Mouse (Mus musculus) forebrain, embryonic 11.5 days (tissue): Measurements from ENCODE around the gene Nap1l2. TPM values are rescaled to one million over a fixed set of nuclear protein-coding genes. Genes with fewer than 3 reads are reported as not detected.
"Not testable (repeated sequence)": the region's sequence is repeated elsewhere in the genome, so short reads cannot be mapped to it uniquely, and the experiment has no call there.

Experiments
- ATAC-seq: fragments of 200-750 bp; cut with Nextera tagmentation; replicated peaks from 2 replicates; pipeline ENCODE4 v1.8.0; 2017; ENCODE audit warnings: moderate TSS enrichment; ENCODE audit not compliant: low FRiP score
- DNase-seq: peaks from one replicate; pipeline ENCODE4 v3.0.0-alpha.2; 2017; ENCODE audit warnings: low spot score
- H3K27ac ChIP-seq: fragments of 300-500 bp; sonication (generic); 2 replicates; pipeline ENCODE4 v1.5.1; 2014; ENCODE audit warnings: low read depth, low read length
- H3K27me3 ChIP-seq: fragments of 300-500 bp; sonication (generic); 2 replicates; pipeline ENCODE4 v1.6.1; 2014; ENCODE audit warnings: mild to moderate bottlenecking, low read length, mixed read lengths; ENCODE audit not compliant: control insufficient read depth, insufficient read depth
- H3K36me3 ChIP-seq: fragments of 300-500 bp; sonication (generic); 2 replicates; pipeline ENCODE4 v1.6.1; 2014; ENCODE audit warnings: mild to moderate bottlenecking, low read length, moderate library complexity, mixed read lengths; ENCODE audit not compliant: control insufficient read depth, insufficient read depth
- H3K4me1 ChIP-seq: fragments of 300-500 bp; sonication (generic); replicated peaks from 2 replicates; pipeline ENCODE4 v1.6.1; 2014; ENCODE audit warnings: low read length, mixed read lengths; ENCODE audit not compliant: control insufficient read depth, insufficient read depth
- H3K4me2 ChIP-seq: fragments of 300-500 bp; sonication (generic); 2 replicates; pipeline ENCODE4 v1.6.1; 2014; ENCODE audit warnings: low read depth, mild to moderate bottlenecking, low read length, moderate library complexity, mixed read lengths; ENCODE audit not compliant: severe bottlenecking
- H3K4me3 ChIP-seq: fragments of 300-500 bp; sonication (generic); 2 replicates; pipeline ENCODE4 v1.5.1; 2014; ENCODE audit warnings: low read depth, low read length
- H3K9ac ChIP-seq: fragments of 300-500 bp; sonication (generic); 2 replicates; pipeline ENCODE4 v1.6.1; 2014; ENCODE audit warnings: low read length
- H3K9me3 ChIP-seq: fragments of 300-500 bp; sonication (generic); 2 replicates; pipeline ENCODE4 v1.6.1; 2016; ENCODE audit warnings: low read length, mixed read lengths; ENCODE audit not compliant: control insufficient read depth
- WGBS: fragments of 180-500 bp; shearing (Covaris S2); extraction: QIAGEN DNeasy Blood & Tissue Kit; methylation state at CpG from one replicate; pipeline ENCODE4 v1.1.7; 2014; 5-methylcytosine and 5-hydroxymethylcytosine counted together
- polyA plus RNA-seq: library from polyadenylated mRNA; unstranded; fragments of >200 nt; fragmentation: Nextera tagmentation; extraction: Ambion mirVana; gene quantifications from 2 replicates; pipeline ENCODE4 v1.2.1, GENCODE M21; 2014

The Nap1l2 gene
- 12.2 and 13.6 TPM in 2 replicates for polyA plus RNA-seq

DNA sequence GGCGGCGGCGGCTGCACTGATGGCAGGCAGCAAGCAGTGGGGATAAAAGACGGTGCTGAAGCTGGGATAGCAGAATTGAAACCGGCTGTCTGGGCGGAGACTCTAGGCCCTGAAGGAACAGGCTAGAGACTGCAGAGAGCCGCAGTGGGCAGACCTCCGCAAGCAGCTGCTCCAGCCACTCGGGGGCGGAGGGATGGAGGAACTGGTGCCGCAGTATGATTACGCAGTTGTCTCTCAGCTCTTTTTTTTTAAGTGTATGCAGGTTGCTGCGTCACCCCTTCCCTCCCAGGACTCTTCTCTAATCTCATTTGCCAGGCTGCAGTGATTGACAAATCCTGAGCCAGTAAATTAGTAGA lies at the start of gene Nap1l2:
TSS of gene Nap1l2 (minus strand) at position 210 of the 356 bp plus-strand sequence.
- Histone ChIP-seq H3K36me3 (no peaks in the 10 kb centered on the region), H3K9me3 (no peaks in the 10 kb centered on the region), H3K27me3 (peaks cover 14% of the 10 kb centered on the region; the same call in 1 of the 2 replicates), H3K4me3 (peak within 1 kb of the TSS; percentile 39), H3K4me1 (no peaks in the 10 kb centered on the region), H3K9ac (peak within 1 kb of the TSS; percentile 33; the same call in 1 of the 2 replicates), H3K27ac (peak within 1 kb of the TSS; percentile 18; the same call in 1 of the 2 replicates), H3K4me2 (peak within 1 kb of the TSS; percentile 54)
- 12% methylated on average over 13 of the region's 13 CpGs for WGBS
- peak; percentile 79 for ATAC-seq
- DNase-seq = peak; percentile 69

DNA sequence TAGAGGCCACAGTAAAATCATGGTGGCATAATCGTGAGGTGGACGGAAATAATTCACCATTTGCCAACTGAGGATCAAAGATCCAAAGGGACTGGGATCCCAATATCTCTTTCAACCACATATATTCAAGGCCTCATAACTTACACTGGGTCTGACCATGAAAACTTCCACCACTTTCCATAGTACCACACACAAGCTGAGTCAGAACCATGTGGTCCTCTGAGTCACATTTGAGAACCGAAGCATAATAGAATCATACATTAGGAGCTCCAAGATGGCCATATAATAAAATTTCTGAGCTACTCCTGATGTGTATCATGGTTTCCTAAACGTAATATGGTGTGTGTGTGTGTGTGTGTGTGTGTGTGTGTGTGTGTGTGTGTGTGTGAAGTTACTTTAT lies 28.8 kb upstream of the Nap1l2 start:
- no peak overlapping the region for H3K4me3 ChIP-seq
- 84% methylated on average over 4 of the region's 4 CpGs for WGBS
- no peaks in the 10 kb centered on the region for H3K9me3 ChIP-seq
- no peak for DNase-seq
- H3K36me3 ChIP-seq = no peaks in the 10 kb centered on the region
- H3K9ac ChIP-seq = no peak overlapping the region
- no peak for ATAC-seq
- H3K4me1 ChIP-seq = no peaks in the 10 kb centered on the region
- H3K4me2 ChIP-seq = no peak overlapping the region
- no peak overlapping the region for H3K27ac ChIP-seq
- H3K27me3 ChIP-seq = peaks cover 13% of the 10 kb centered on the region

DNA sequence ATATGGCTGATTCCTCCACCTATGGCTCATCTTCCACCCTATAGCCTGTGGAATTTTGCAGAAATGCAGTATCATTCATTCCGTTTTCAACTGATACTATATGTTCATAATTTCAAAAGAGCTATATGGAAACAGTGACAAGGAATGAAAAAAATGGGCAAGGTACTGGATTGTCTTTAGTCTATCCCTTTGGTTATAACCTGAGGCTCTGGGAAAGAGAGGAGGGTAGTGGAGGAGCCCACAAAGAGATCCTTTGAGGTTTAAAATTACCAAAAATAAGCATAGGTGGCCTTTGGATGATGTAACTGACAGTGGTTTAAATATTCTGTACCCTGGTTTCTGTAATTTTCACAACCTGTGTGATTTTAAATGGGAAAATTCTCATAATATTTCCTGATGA lies 389 bp upstream of the Nap1l2 start:
- H3K4me2 ChIP-seq = peak overlapping the region; percentile 54
- H3K36me3 ChIP-seq = no peaks in the 10 kb centered on the region
- no peak overlapping the region for H3K27ac ChIP-seq
- H3K9ac ChIP-seq = no peak overlapping the region
- no peak for DNase-seq
- H3K27me3 ChIP-seq = peaks cover 14% of the 10 kb centered on the region; the same call in 1 of the 2 replicates
- no peak for ATAC-seq
- 16% methylated on average over 1 of the region's 1 CpGs for WGBS
- no peaks in the 10 kb centered on the region for H3K4me1 ChIP-seq
- H3K4me3 ChIP-seq = peak overlapping the region; percentile 39
- H3K9me3 ChIP-seq = no peaks in the 10 kb centered on the region

DNA sequence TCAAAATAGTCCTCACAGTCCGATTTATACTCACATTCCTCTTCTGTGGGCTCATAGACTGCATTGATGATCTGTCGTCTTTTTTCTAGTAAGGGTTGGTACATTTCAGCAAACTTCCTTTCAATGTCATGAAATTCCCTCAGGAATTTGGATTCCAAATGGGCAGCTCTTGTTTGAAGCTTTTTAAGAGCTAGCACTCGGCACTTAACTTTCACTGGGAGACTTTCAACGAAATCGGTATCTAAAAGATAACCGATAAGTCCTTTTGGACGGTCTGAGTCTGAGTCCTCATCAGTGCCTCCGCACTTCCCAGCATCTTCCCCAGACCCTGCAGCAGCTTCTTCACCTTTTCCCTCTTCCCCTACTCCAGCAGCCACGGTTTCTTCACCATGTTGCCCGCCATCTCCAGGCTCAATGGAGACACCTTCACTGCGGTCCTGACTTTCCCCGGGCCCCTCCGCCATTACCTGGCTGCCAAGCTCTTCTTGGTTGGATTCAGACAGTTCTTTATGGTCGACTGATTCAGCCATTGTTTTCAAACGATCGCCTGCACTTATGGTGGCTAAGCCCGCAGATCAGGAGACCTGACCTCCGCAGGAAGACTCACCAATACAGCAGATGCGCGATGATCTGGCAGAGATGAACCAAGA lies 534 bp downstream of the Nap1l2 start:
- Histone ChIP-seq H3K4me2 (peak overlapping the region; percentile 54), H3K4me3 (peak overlapping the region; percentile 39), H3K27ac (peak overlapping the region; percentile 18; the same call in 1 of the 2 replicates), H3K4me1 (no peaks in the 10 kb centered on the region), H3K9ac (peak overlapping the region; percentile 33; the same call in 1 of the 2 replicates), H3K36me3 (no peaks in the 10 kb centered on the region), H3K27me3 (peaks cover 14% of the 10 kb centered on the region; the same call in 1 of the 2 replicates), H3K9me3 (no peaks in the 10 kb centered on the region)
- WGBS = 18% methylated on average over 20 of the region's 20 CpGs
- no peak for DNase-seq
- ATAC-seq = no peak

DNA sequence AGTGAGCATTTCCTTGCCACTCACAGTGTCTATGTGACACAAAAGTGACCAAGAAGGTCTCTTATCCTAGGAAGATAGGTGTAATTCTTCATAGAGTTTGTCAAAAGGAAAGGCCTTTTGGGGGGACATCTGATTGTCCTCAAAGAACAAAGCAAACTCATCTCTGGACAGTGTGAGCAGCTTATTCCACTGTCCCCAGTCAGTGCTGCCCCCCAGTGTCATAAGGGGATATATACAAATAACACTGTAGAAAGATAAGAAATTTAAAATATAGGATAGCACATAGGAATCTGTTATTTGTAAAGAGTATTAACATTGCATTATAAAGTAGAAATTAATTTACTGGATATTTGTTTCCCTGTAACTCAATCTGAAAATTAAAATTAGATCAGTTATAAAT lies 2.9 kb downstream of the Nap1l2 start:
- ATAC-seq = no peak

DNA sequence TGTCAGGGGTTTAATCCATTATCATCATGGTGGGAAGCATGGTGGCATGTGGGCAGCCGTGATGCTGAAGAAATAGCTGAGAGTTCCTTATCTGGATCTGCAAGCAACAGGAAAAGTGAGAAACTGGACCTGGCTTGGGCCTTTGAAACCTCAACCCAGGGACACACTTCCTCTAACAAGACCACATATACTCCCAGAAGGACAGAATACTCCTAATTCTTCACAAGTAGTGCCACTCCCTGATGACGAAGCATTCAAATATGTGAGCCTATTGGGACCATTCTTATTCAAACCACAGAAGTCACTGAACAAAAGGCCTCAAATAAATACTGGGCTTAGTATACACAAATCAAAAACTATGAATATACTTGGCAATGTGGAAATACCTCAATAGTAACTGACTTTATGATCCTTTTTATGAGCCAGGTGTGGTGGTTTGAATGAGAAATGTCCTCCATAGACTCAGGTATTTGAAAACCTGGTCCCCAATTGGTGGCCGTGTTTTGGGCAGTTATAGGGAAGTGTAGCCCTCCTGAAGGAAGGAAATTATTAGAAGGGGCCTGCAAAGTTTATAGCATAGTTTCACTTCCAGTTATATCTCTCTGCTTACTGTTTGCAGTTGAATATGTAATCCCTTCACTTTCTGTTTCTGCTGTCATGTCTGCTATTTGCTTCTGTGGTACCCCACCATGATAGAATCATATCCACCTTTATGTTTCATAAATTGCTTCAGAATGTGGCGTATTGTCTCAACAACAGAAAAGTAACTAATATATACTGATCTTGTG lies 6.5 kb downstream of the Nap1l2 start:
- Histone ChIP-seq H3K9ac (no peak overlapping the region), H3K36me3 (no peaks in the 10 kb centered on the region), H3K27ac (no peak overlapping the region), H3K4me1 (no peaks in the 10 kb centered on the region), H3K4me2 (no peak overlapping the region), H3K9me3 (no peaks in the 10 kb centered on the region), H3K27me3 (peaks cover 2% of the 10 kb centered on the region; the same call in 1 of the 2 replicates), H3K4me3 (no peak overlapping the region)
- DNase-seq (no peak), ATAC-seq (no peak)
- WGBS = 83% methylated on average over 4 of the region's 4 CpGs

More for the DNA sequence above, 2.9 kb downstream of the Nap1l2 start:
- DNase-seq = no peak
- no peak overlapping the region for H3K27ac ChIP-seq
- H3K27me3 ChIP-seq = peaks cover 14% of the 10 kb centered on the region; the same call in 1 of the 2 replicates
- no peak overlapping the region for H3K4me3 ChIP-seq
- no peaks in the 10 kb centered on the region for H3K36me3 ChIP-seq
- no peaks in the 10 kb centered on the region for H3K9me3 ChIP-seq
- H3K4me1 ChIP-seq = no peaks in the 10 kb centered on the region
- no peak overlapping the region for H3K9ac ChIP-seq
- H3K4me2 ChIP-seq = no peak overlapping the region

DNA sequence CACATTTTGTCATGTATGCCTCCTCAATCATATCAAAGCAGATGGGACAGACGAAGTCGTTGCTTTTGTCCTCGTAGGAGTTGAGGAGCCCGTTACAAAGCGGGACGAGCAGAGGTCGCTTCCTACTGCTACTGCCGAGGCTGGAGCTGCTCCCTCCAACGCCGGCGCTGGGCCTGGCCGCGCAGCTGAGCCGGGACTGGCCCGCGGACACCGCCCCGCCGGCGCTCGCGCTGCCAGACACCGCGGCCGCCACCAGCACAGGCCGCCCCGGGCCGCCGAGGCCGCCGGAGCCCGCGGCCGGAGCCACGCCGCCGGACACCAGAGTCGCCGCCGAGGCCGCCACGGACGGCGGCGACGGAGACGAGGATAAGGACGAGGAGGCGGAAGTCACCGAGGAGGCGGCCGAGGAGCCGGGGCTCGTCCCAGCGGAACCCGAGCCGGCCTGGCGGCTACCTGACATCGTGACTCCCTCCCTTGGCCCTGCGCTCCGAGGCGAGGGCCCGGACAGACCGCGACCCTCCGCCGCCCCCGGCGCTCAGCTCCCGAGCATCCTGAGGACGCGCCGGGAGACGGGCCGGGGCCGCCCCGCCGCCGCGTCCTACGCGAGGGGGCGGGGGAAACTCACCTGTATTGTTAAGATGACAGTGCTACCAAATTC lies 21.4 kb downstream of the Nap1l2 start:
- WGBS = 29% methylated on average over 38 of the region's 83 CpGs

DNA sequence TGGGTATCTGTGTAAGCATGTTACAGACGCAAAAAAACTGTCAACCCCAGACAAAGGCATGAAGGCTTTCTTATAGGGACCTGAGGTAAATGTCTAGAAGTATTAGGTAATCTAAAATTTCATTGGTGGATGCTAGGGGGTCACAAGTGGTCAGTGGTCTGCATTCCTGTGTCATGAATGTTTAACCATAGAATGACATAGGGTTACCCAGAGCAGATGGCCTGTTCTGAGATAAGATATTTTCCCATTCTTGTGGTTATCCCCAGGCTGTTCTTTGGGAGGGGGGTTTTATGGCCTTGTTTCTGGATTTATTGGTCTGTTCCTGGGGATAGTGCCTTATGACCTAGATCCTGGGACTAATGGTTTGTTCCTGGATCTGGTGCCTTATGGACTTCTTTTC lies 30.3 kb downstream of the Nap1l2 start:
- ATAC-seq (no peak), DNase-seq (no peak)
- Histone ChIP-seq H3K9ac (no peak overlapping the region), H3K27me3 (peaks cover 7% of the 10 kb centered on the region; the same call in 1 of the 2 replicates), H3K27ac (no peak overlapping the region), H3K36me3 (no peaks in the 10 kb centered on the region), H3K4me2 (no peak overlapping the region), H3K4me3 (no peak overlapping the region), H3K9me3 (no peaks in the 10 kb centered on the region), H3K4me1 (no peaks in the 10 kb centered on the region)
- WGBS = 60% methylated on average over 1 of the region's 1 CpGs

More for the DNA sequence above, 21.4 kb downstream of the Nap1l2 start:
- H3K27ac ChIP-seq, H3K9me3 ChIP-seq, H3K27me3 ChIP-seq, H3K36me3 ChIP-seq, H3K9ac ChIP-seq, H3K4me1 ChIP-seq, DNase-seq: not testable (repeated sequence)
- Histone ChIP-seq H3K4me3 (peak overlapping the region; percentile 23), H3K4me2 (peak overlapping the region; percentile 34; the same call in 1 of the 2 replicates)
- peak; percentile 94 for ATAC-seq
